In genomic region chr2:131330548-131330947, GRCm38 (mm10) we compare ENCODE assay signal across 19 mouse cellular contexts. TPM values are rescaled to one million over a fixed set of nuclear protein-coding genes. Genes with fewer than 3 reads are reported as not detected.
DNase-seq lines count a peak whose midpoint lies in the region; ATAC-seq and TF ChIP-seq lines count a peak whose summit lies in the region.
"Had no signal": no experiment of that assay in that cellular context is flagged by ENCODE, and none has a peak within 500 bp of the region (broad histone marks: within the 10 kb centered on the region; RNA-seq: fewer than 3 reads in every experiment).

No protein-coding gene starts in this region.

- no peaks in the 10 kb centered on the region for H3K9me3 ChIP-seq in liver, embryonic 11.5 days (ENCODE audit: control insufficient read depth, low read length)
- no peaks in the 10 kb centered on the region for H3K9me3 ChIP-seq in liver, postnatal 0 days (ENCODE audit: low read length)
- H3K9me3 ChIP-seq: G1E had no signal

- H3K4me3 ChIP-seq in liver, adult 2 months (ENCODE audit: insufficient read depth, low read depth, low read length): no peak overlapping the region
- no peak overlapping the region for H3K4me3 ChIP-seq in liver, embryonic 11.5 days (ENCODE audit: low read depth, low read length)
- H3K4me3 ChIP-seq in liver, postnatal 0 days (ENCODE audit: low read depth, low read length): no peak overlapping the region

- no peak for ATAC-seq in liver, embryonic 11.5 days (replicated peaks; ENCODE audit: low FRiP score)
- peak; percentile 73 for ATAC-seq in liver, postnatal 0 days
- ATAC-seq: activated CD4-positive, CD25-positive, alpha-beta regulatory T cell, adult 4 months; CD4-positive, CD25-positive, alpha-beta regulatory T cell, adult 4 months; Patski had no signal

- no peak for TF ChIP-seq CTCF in liver, adult 2 months (IDR thresholded peaks at IDR 0.05; ENCODE audit: low read depth, low read length)
- no peak for TF ChIP-seq CTCF in liver, postnatal 0 days (IDR thresholded peaks at IDR 0.05; ENCODE audit: low read depth)

- H3K4me2 ChIP-seq in liver, embryonic 11.5 days: no peak overlapping the region
- no peak overlapping the region for H3K4me2 ChIP-seq in liver, postnatal 0 days (ENCODE audit: low read depth, low read length)

- H3K27me3 ChIP-seq in liver, adult 2 months (ENCODE audit: control insufficient read depth, insufficient read depth, low read length): no peaks in the 10 kb centered on the region
- H3K27me3 ChIP-seq in liver, embryonic 11.5 days (replicated peaks; ENCODE audit: control insufficient read depth, insufficient read depth, low read length): no peaks in the 10 kb centered on the region
- H3K27me3 ChIP-seq in liver, postnatal 0 days (ENCODE audit: insufficient read depth, low read length): no peaks in the 10 kb centered on the region
- H3K27me3 ChIP-seq: CH12.LX, Patski had no signal

- peaks cover 15% of the 10 kb centered on the region for H3K4me1 ChIP-seq in liver, adult 2 months (ENCODE audit: control insufficient read depth, insufficient read depth, low read length)
- no peaks in the 10 kb centered on the region for H3K4me1 ChIP-seq in liver, embryonic 11.5 days (replicated peaks; ENCODE audit: control insufficient read depth, insufficient read depth, low read length)
- H3K4me1 ChIP-seq in liver, postnatal 0 days (ENCODE audit: insufficient read depth): no peaks in the 10 kb centered on the region

- peak overlapping the region; percentile 47 for H3K27ac ChIP-seq in liver, adult 2 months (replicated peaks; ENCODE audit: insufficient read depth, low read depth, low read length)
- H3K27ac ChIP-seq in liver, embryonic 11.5 days (ENCODE audit: low read depth, low read length): no peak overlapping the region
- peak overlapping the region; percentile 58 for H3K27ac ChIP-seq in liver, postnatal 0 days (ENCODE audit: low read depth)

- H3K79me2 ChIP-seq in liver, adult 2 months (ENCODE audit: control insufficient read depth, insufficient read depth, low read length): peaks cover 2% of the 10 kb centered on the region; the same call in 1 of the 2 replicates

- whole genome bisulfite sequencing in liver, adult 2 months: 22% methylated on average over 3 of the region's 3 CpGs
- WGBS in liver, embryonic 11.5 days: 83% methylated on average over 3 of the region's 3 CpGs
- 70% methylated on average over 3 of the region's 3 CpGs for WGBS in liver, postnatal 0 days (ENCODE audit: insufficient replicate concordance)

- H3K36me3 ChIP-seq in liver, adult 2 months (ENCODE audit: control insufficient read depth, insufficient read depth, low read length): no peaks in the 10 kb centered on the region
- no peaks in the 10 kb centered on the region for H3K36me3 ChIP-seq in liver, embryonic 11.5 days (ENCODE audit: control insufficient read depth, insufficient read depth, low read length)
- H3K36me3 ChIP-seq in liver, postnatal 0 days (replicated peaks; ENCODE audit: insufficient read depth, low read length): no peaks in the 10 kb centered on the region
- H3K36me3 ChIP-seq: G1E had no signal

- no peak for TF ChIP-seq POLR2A in liver, adult 2 months (IDR thresholded peaks at IDR 0.05; ENCODE audit: extremely low read depth, insufficient read depth, low read length)

- peak overlapping the region; percentile 22 for H3K9ac ChIP-seq in liver, adult 2 months (ENCODE audit: low read depth, low read length)
- H3K9ac ChIP-seq in liver, embryonic 11.5 days (ENCODE audit: low read depth, low read length): no peak overlapping the region
- H3K9ac ChIP-seq in liver, postnatal 0 days (replicated peaks): no peak overlapping the region

- peak; percentile 29; the same call in 1 of the 2 replicates for TF ChIP-seq EP300 in liver, postnatal 0 days (IDR thresholded peaks at IDR 0.05; ENCODE audit: low read depth)

- peak; percentile 89 for DNase-seq in liver, adult 2 months (ENCODE audit: extremely low read depth, low read depth, low spot score)
- DNase-seq in liver, embryonic 11.5 days (ENCODE audit: low spot score): no peak
- DNase-seq in liver, postnatal 0 days: peak; percentile 16
- no peak for DNase-seq in liver
- DNase-seq: adrenal gland, adult 2 months; adrenal gland, adult 8-10 months; adrenal gland, postnatal 10 days; adrenal gland, postnatal 14 days; adrenal gland, postnatal 25 days; adrenal gland, postnatal 36 days; B cell, adult 2 months; cerebellum, adult 11 months; cerebellum, adult 11-12 months; cerebellum, adult 18-20 months had no signal

RNA-seq across cellular contexts. Expression of gene Rnf24, which starts 22.1 kb away (rescaled TPM):
- total RNA-seq in liver, adult 2 months (2014; rRNA removed): 2.1 and 2.9 TPM in 2 replicates
- 1.5 and 2.3 TPM in 2 replicates for polyA plus RNA-seq in liver, adult 2 months (2012; rRNA removed)
- polyA plus RNA-seq in liver, embryonic 11.5 days (2014; fragmentation: Nextera tagmentation; extraction: Ambion mirVana): 1.2 and 1.7 TPM in 2 replicates
- 0.50 and 0.94 TPM in 2 replicates for polyA plus RNA-seq in liver, postnatal 0 days (2015; fragmentation: Nextera tagmentation; extraction: Ambion mirVana)

Comparison
In these comparisons a context has a peak if more than half of its experiments do, and no peak if none do; other contexts are left out.
1. DNase-seq: peak in liver, adult 2 months (single experiment) and liver, postnatal 0 days (single experiment); none in liver, embryonic 11.5 days (single experiment) and liver (single experiment).